Mouse (Mus musculus) midbrain, embryonic 15.5 days (tissue): ENCODE data around the gene Gm8857. TPM values are rescaled to one million over a fixed set of nuclear protein-coding genes. Genes with fewer than 3 reads are reported as not detected.
"Not testable (repeated sequence)": the region's sequence is repeated elsewhere in the genome, so short reads cannot be mapped to it uniquely, and the experiment has no call there.

Experiments
- ATAC-seq: fragments of 200-750 bp; cut with Nextera tagmentation; replicated peaks from 2 replicates; pipeline ENCODE4 v1.8.0; 2017; ENCODE audit warnings: moderate TSS enrichment
- H3K27ac ChIP-seq: fragments of 300-500 bp; sonication (generic); 2 replicates; pipeline ENCODE4 v1.5.1; 2015; ENCODE audit warnings: mild to moderate bottlenecking, inconsistent platforms
- H3K27me3 ChIP-seq: fragments of 300-500 bp; sonication (generic); replicated peaks from 2 replicates; pipeline ENCODE4 v1.6.1; 2015; ENCODE audit warnings: inconsistent platforms
- H3K36me3 ChIP-seq: fragments of 300-500 bp; sonication (generic); replicated peaks from 2 replicates; pipeline ENCODE4 v1.6.1; 2015; ENCODE audit warnings: inconsistent platforms
- H3K4me1 ChIP-seq: fragments of 300-500 bp; sonication (generic); 2 replicates; pipeline ENCODE4 v1.6.1; 2015; ENCODE audit warnings: inconsistent platforms
- H3K4me2 ChIP-seq: fragments of 300-500 bp; sonication (generic); 2 replicates; pipeline ENCODE4 v1.6.1; 2015; ENCODE audit warnings: inconsistent platforms, mild to moderate bottlenecking, moderate library complexity
- H3K4me3 ChIP-seq: fragments of 300-500 bp; sonication (generic); 2 replicates; pipeline ENCODE4 v1.5.1; 2015; ENCODE audit warnings: mild to moderate bottlenecking, inconsistent platforms
- H3K9ac ChIP-seq: fragments of 300-500 bp; sonication (generic); 2 replicates; pipeline ENCODE4 v1.6.1; 2015; ENCODE audit warnings: mild to moderate bottlenecking, inconsistent platforms
- H3K9me3 ChIP-seq: fragments of 300-500 bp; sonication (generic); 2 replicates; pipeline ENCODE4 v1.6.1; 2016; ENCODE audit warnings: inconsistent platforms
- WGBS: fragments of 180-500 bp; shearing (Covaris S2); methylation state at CpG from one replicate; pipeline ENCODE4 v1.1.7; 2015; ENCODE audit warnings: mixed read lengths; 5-methylcytosine and 5-hydroxymethylcytosine counted together
- polyA plus RNA-seq: library from polyadenylated mRNA; unstranded; fragments of >200 nt; fragmentation: Nextera tagmentation; extraction: Ambion mirVana; gene quantifications from 2 replicates; pipeline ENCODE4 v1.2.1, GENCODE M21; 2015

Gene Gm8857
- not detected in 2 replicates for polyA plus RNA-seq

GRCm38 (mm10) chr5:10947505-10947904 lies at the start of gene Gm8857, which contains the start of gene Gm8871:
Gene Gm8857, plus strand, starts transcription at chr5:10947807.
Gene Gm8871, plus strand, starts transcription at chr5:10947805.
- H3K36me3 ChIP-seq, H3K27ac ChIP-seq, ATAC-seq, H3K27me3 ChIP-seq, H3K4me1 ChIP-seq, H3K4me2 ChIP-seq, H3K4me3 ChIP-seq, H3K9me3 ChIP-seq, H3K9ac ChIP-seq: not testable (repeated sequence)
- WGBS, result 70% methylated on average over 3 of the region's 3 CpGs

GRCm38 (mm10) chr5:10953512-10953911 lies 5.9 kb downstream of the Gm8857 start:
- not testable (repeated sequence) for H3K27me3 ChIP-seq, H3K4me3 ChIP-seq, ATAC-seq, H3K4me1 ChIP-seq, H3K36me3 ChIP-seq, H3K9me3 ChIP-seq, H3K9ac ChIP-seq, H3K4me2 ChIP-seq, H3K27ac ChIP-seq
- 85% methylated on average over 2 of the region's 2 CpGs for WGBS

- not testable (repeated sequence) for H3K27ac ChIP-seq, H3K4me3 ChIP-seq, H3K27me3 ChIP-seq, H3K4me2 ChIP-seq, H3K4me1 ChIP-seq, H3K36me3 ChIP-seq, H3K9ac ChIP-seq, H3K9me3 ChIP-seq, ATAC-seq
- 82% methylated on average over 6 of the region's 8 CpGs for WGBS
Measured at GRCm38 (mm10) chr5:10958057-10958456, 10.4 kb downstream of the Gm8857 start.

Other genes with a start within 250 kb of the Gm8857 start
- gene Gm8871, start within 50 bp of the Gm8857 start, polyA plus RNA-seq, result not detected in 2 replicates
- gene Gm8879, start 179.8 kb downstream of the Gm8857 start, polyA plus RNA-seq, result not detected in 2 replicates
- not detected in 2 replicates for gene Gm5861, start 235.3 kb downstream of the Gm8857 start, polyA plus RNA-seq